Mouse (Mus musculus): ENCODE measurements at regions not wholly inside any gene's neighbourhood (a gene's known extent, or its start where the extent isn't known, plus 50 kb on each side); places are given as distances from the start of the nearest gene placed in this dataset.
A peak's percentile ranks its signal among the peaks of the same experiment; 100 is the strongest.

DNA sequence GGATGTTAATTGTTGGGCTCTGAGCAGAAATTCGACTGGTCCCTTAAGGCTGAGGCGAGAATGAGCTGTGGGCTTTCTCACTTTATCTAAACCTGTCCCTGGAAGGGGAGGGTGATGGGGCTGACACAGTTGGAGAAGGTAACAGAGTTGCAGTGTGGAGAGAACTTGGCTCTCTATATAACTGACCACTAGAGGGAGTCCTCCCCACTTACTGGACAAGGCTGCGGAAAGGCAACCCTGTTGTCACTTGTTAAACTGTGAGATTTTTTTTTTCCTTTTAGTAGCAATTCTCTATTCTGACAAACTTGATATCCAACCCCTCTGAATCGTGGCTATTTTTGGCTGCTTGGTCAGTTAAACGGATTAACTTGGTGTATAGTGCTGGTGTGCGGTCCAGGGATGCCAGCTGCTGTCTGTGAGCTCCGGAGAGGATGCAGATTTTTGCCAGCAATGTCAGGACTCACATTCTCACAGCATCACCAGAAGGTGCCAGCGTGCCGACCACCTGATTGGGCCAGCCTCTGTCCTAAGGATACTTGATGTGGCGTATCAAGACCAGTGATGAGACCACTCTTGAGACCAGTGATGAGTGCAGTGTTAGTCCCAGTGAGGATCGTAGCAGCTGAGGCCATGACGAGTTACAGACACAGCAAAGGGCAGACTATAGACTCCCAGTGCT is 85.8 kb upstream of the Fam174b start:
- H3K27ac ChIP-seq (replicated peaks), result no peak overlapping the region
- WGBS, result 31% methylated on average over 12 of the region's 12 CpGs
- no peaks in the 10 kb centered on the region for H3K36me3 ChIP-seq
- H3K9ac ChIP-seq, result no peak overlapping the region
- H3K9me3 ChIP-seq, result no peaks in the 10 kb centered on the region
- H3K4me2 ChIP-seq, result 0 out of 2 replicates have a peak overlapping the region, but pooled peaks have one; percentile 22
- no peak overlapping the region for H3K4me3 ChIP-seq
- peaks cover 8% of the 10 kb centered on the region for H3K4me1 ChIP-seq (replicated peaks)
- peaks cover 14% of the 10 kb centered on the region for H3K27me3 ChIP-seq
- ATAC-seq (ENCODE audit: low read depth), result peak; percentile 66; the same call in 1 of the 2 replicates

DNA sequence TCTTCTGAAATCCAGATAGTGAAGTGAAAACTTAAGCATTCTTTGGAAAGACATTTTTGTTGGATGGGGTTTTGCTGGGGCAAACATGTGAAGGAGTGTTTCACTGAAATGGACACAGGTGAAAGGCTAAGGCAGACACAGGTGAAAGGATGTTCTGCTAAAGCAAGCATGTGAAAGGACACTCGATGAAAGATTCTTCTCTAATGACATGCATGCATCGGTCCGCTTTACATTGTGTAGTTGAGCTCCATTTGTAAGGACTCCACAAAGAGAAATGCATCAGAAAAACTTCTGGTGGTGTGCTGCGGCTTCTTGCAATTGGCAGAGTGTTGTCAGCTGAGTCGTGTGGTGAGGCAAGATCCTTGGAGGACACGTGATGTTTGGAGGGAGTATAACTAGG is 89.2 kb upstream of the Fam174b start:
- Histone ChIP-seq H3K9me3 (no peaks in the 10 kb centered on the region), H3K4me2 (no peak overlapping the region), H3K27me3 (peaks cover 14% of the 10 kb centered on the region), H3K4me3 (no peak overlapping the region), H3K36me3 (no peaks in the 10 kb centered on the region), H3K9ac (no peak overlapping the region), H3K27ac (replicated peaks) (no peak overlapping the region), H3K4me1 (replicated peaks) (peaks cover 14% of the 10 kb centered on the region)
- 94% methylated on average over 6 of the region's 6 CpGs for WGBS
- no peak for ATAC-seq (ENCODE audit: low read depth)

DNA sequence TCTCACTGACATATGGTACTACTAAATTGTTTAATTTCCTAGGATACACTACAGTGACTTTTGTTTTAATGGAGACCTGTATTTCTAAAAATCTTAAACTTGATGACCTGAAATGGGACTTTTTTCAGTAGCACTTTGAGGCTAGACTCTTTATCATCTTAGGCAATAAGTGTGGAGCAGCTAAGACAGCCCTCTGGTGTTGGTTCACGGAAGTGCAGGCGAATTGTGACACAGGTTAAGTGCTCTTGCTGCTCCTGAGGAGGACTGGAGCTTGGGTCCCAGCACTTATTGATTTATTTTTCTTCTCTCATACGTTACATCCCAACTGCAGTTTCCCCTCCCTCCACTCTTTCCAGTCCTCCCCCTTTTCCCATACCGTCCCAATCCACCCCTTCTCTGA is 92.1 kb upstream of the Fam174b start:
- Histone ChIP-seq H3K36me3 (no peaks in the 10 kb centered on the region), H3K4me2 (no peak overlapping the region), H3K27me3 (no peaks in the 10 kb centered on the region), H3K4me3 (no peak overlapping the region), H3K27ac (replicated peaks) (no peak overlapping the region), H3K4me1 (replicated peaks) (peaks cover 22% of the 10 kb centered on the region), H3K9me3 (no peaks in the 10 kb centered on the region), H3K9ac (no peak overlapping the region)
- WGBS, result 28% methylated on average over 4 of the region's 4 CpGs
- no peak for ATAC-seq (ENCODE audit: low read depth)

DNA sequence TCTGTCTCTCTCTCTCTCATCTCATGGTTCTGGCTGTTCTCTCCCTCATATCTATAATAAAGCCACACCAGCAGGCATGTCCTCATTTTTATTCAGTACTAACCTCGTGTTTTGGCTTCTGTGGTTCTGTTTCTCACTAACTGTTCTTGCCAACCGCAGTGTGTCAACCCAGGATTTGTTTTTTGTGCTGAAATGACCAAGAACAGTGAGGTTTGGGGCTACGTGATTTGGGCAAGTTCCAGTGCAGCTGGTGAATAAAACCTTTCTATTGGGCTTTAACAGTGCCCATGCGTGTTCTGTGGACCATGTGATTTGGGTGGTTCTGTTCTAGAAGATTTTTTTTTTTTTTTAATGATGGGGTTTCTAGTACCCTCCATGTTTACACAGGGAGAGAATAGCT is 93.0 kb upstream of the Fam174b start:
- ATAC-seq (ENCODE audit: low read depth), result peak; percentile 40; the same call in 1 of the 2 replicates
- Histone ChIP-seq H3K27me3 (no peaks in the 10 kb centered on the region), H3K4me2 (no peak overlapping the region), H3K27ac (replicated peaks) (0 out of 2 replicates have a peak overlapping the region, but pooled peaks have one; percentile 43), H3K9ac (no peak overlapping the region), H3K9me3 (no peaks in the 10 kb centered on the region), H3K4me1 (replicated peaks) (peaks cover 22% of the 10 kb centered on the region), H3K4me3 (no peak overlapping the region), H3K36me3 (no peaks in the 10 kb centered on the region)
- WGBS, result 67% methylated on average over 4 of the region's 4 CpGs

DNA sequence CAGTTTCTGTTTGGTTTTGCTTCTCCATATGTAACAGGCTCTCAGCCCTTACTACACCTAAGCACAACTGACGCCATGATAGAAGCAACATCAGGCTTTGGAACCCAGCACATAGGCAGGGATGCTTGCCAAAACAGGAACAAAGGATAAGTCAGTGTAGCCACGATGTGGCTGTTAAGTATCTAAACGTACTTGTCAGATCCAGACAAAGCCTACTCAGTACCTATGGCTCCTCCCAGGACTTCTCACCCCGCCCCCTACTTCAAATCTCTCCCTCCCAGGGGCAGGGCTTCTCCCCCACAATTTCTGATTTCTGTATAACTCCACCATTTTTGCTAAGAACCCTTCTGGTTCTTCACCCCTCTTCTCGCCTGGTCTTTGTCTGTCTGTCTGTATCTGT is 93.4 kb upstream of the Fam174b start:
- H3K9me3 ChIP-seq, result no peaks in the 10 kb centered on the region
- H3K27ac ChIP-seq (replicated peaks), result 0 out of 2 replicates have a peak overlapping the region, but pooled peaks have one; percentile 43
- peaks cover 22% of the 10 kb centered on the region for H3K4me1 ChIP-seq (replicated peaks)

DNA sequence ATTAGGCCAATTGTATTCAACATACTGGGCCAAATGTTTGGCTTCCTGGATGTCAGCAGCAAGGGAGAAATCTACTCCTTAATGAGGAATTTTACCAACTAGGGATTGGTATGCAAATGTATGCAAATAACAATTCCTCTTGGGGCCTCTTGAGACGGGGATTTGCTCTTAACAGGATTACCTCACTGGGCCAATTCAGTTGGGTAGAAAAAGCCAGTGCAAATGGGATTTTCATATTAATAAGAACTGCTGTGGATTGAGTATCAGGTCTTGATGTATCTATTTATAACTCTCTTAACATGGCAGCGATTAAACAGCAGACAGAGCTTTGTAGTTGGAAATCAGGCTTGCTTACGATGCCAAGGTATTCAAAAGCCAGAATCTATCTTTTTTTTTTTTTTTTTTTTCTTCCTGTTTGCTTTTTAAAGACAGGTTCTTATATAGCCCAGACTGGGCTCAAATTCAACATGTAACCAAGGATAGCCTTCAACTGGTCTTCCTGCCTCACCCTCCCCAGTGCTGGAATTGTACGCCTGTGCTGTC is 95.7 kb upstream of the Fam174b start:
- Histone ChIP-seq H3K4me1 (replicated peaks) (peaks cover 22% of the 10 kb centered on the region), H3K36me3 (no peaks in the 10 kb centered on the region), H3K4me3 (no peak overlapping the region), H3K27me3 (peaks cover 23% of the 10 kb centered on the region), H3K9ac (no peak overlapping the region), H3K9me3 (no peaks in the 10 kb centered on the region), H3K4me2 (no peak overlapping the region), H3K27ac (replicated peaks) (peak overlapping the region; percentile 61)
- 50% methylated on average over 4 of the region's 4 CpGs for WGBS
- no peak for ATAC-seq (ENCODE audit: low read depth)

More for the DNA sequence above, 93.4 kb upstream of the Fam174b start:
- Histone ChIP-seq H3K4me3 (no peak overlapping the region), H3K9ac (no peak overlapping the region), H3K36me3 (no peaks in the 10 kb centered on the region), H3K27me3 (peaks cover 3% of the 10 kb centered on the region; the same call in 1 of the 2 replicates), H3K4me2 (no peak overlapping the region)
- WGBS, result 51% methylated on average over 5 of the region's 5 CpGs
- peak; percentile 37; the same call in 1 of the 2 replicates for ATAC-seq (ENCODE audit: low read depth)

DNA sequence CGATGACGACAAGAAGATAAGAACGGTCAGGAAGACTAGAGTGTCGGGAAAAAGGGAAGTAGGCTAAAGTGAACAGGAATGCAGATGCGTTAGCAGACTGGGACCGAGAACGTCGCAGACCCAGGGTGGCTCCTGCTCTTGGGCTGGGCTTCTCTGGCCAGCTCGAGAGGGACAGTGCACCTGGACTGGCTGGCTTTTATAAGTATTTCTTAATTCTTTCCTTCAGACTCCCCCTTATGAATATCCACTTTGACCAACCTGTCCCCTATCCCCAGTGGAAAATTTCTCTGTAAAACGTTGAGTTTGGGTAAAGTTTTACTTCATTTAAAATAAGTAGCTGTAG is 96.1 kb upstream of the Fam174b start:
- no peaks in the 10 kb centered on the region for H3K9me3 ChIP-seq
- H3K27ac ChIP-seq (replicated peaks), result 0 out of 2 replicates have a peak overlapping the region, but pooled peaks have one; percentile 61

DNA sequence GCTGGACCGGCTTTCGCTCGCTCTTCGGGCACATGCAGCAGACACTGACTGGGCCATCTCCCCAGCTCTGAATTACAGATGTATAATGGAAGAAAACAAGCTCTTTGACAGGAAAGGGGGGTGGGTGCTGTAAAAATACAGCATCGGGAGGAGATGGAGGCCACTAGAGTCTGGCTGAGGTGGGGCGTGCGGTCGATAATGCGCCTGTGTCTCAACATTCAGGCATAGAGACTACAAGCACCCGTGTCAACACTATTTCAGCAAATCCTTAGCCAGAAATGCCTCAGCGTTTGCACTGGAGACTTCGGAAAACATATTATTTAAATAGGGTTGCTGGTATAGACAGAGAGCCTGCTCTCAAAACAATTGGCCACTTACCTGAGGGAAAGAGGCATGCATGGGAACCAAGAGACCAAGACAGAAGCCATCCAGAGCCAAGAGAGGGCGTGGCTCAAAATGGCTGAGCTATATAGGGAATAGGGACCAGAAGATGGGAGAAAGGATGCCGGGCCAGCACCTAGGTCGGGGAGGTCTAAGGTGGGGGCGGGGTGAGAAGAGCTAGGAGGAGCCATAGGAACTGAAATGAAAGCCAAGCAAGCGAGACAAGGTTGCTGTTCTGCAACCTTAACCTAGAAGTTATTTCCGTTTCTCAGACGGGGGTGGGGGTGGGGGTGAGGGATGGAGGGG is 96.7 kb upstream of the Fam174b start:
- H3K4me3 ChIP-seq, result no peak overlapping the region
- WGBS, result 86% methylated on average over 19 of the region's 19 CpGs
- H3K27me3 ChIP-seq, result peaks cover 28% of the 10 kb centered on the region
- H3K27ac ChIP-seq (replicated peaks), result 0 out of 2 replicates have a peak overlapping the region, but pooled peaks have one; percentile 61
- H3K36me3 ChIP-seq, result no peaks in the 10 kb centered on the region
- peaks cover 22% of the 10 kb centered on the region for H3K4me1 ChIP-seq (replicated peaks)
- no peak for ATAC-seq (ENCODE audit: low read depth)
- H3K9me3 ChIP-seq, result no peaks in the 10 kb centered on the region
- H3K9ac ChIP-seq, result no peak overlapping the region
- no peak overlapping the region for H3K4me2 ChIP-seq

More for the DNA sequence above, 96.1 kb upstream of the Fam174b start:
- Histone ChIP-seq H3K27me3 (peaks cover 28% of the 10 kb centered on the region), H3K9ac (no peak overlapping the region), H3K36me3 (no peaks in the 10 kb centered on the region), H3K4me3 (no peak overlapping the region), H3K4me1 (replicated peaks) (peaks cover 22% of the 10 kb centered on the region), H3K4me2 (no peak overlapping the region)
- no peak for ATAC-seq (ENCODE audit: low read depth)
- WGBS, result 62% methylated on average over 10 of the region's 10 CpGs

DNA sequence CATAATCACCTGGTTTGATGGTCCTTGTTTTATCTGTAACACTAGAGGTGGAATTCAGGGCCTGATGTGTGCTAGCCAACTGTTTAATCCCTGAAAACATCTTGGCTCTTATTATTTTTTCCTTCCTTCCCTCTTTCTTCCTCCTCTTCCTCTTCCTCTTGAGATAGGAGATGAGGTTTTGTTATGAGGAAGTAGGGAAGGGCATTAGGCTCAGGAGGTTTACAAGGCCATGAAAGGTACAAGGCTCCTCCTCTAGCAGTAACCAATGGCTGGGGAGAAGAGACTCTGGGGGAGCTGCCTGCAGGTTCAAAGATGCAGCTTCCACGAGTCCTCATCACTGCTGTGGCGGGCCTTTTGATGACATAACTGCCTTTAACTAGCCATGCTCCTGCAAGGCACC is 98.6 kb upstream of the Chd2 start:
- ATAC-seq (ENCODE audit: low read depth), result no peak
- WGBS, result 31% methylated on average over 2 of the region's 2 CpGs
- Histone ChIP-seq H3K4me1 (replicated peaks) (peaks cover 31% of the 10 kb centered on the region), H3K27ac (replicated peaks) (no peak overlapping the region), H3K27me3 (peaks cover 44% of the 10 kb centered on the region), H3K4me2 (no peak overlapping the region), H3K36me3 (no peaks in the 10 kb centered on the region), H3K9me3 (no peaks in the 10 kb centered on the region), H3K4me3 (no peak overlapping the region), H3K9ac (no peak overlapping the region)

DNA sequence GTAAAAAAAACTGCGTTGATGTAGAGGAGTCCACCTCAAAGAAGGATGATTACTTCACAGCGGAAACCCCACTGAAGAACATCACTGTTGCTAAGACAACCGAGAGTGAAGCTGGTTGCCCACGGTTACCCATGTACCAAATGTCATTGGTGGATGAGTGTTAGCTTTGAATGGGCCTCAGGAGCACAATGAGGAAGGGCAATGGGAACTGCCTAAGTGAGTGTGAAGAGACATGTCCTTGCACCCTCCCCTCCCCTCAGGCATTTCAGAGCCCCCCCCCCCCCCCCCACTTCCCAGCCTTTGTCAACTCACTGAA is 96.1 kb upstream of the Chd2 start:
- peak; percentile 85 for ATAC-seq (ENCODE audit: low read depth)
- Histone ChIP-seq H3K4me2 (no peak overlapping the region), H3K27ac (replicated peaks) (peak overlapping the region; percentile 69; the same call in 1 of the 2 replicates), H3K27me3 (peaks cover 67% of the 10 kb centered on the region), H3K9ac (no peak overlapping the region), H3K36me3 (no peaks in the 10 kb centered on the region), H3K4me3 (no peak overlapping the region), H3K9me3 (no peaks in the 10 kb centered on the region), H3K4me1 (replicated peaks) (peaks cover 15% of the 10 kb centered on the region)
- 8% methylated on average over 4 of the region's 4 CpGs for WGBS

DNA sequence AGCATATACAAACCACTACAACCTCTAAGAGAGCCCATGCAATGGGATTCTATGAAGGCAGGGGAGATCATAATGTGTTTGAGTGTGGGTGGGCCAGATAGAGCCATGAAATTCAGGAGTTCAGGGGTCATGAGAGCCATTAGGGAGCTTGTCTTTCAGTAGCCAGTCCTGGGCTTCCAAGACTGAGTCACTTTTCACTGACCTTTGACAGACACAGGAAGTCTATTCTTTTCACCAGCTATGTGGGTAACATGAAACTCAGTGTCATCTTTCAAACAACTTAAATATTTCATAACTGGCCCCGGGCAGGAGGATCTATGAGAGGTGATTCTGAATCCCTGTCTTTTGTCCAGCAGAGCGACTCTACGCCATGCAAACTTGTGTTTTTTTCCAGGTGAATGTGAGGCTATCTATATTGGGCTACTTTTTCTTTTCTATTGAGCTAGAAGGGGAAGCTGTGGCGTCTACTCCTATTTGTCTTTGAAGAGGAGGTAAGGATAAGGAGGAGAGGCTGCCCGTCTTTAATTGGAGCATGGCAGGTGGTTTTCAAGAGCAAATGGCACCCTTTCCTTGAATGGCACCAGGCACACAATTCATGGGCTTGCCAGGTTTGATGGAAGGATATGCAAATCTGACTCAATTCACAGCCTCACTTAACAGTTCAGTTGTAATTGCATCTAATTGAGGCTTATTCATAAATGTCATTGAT is 95.6 kb upstream of the Chd2 start:
- Histone ChIP-seq H3K9me3 (no peaks in the 10 kb centered on the region), H3K9ac (no peak overlapping the region), H3K4me3 (no peak overlapping the region), H3K4me2 (no peak overlapping the region), H3K4me1 (replicated peaks) (peaks cover 15% of the 10 kb centered on the region), H3K27ac (replicated peaks) (peak overlapping the region; percentile 69), H3K27me3 (peaks cover 72% of the 10 kb centered on the region), H3K36me3 (no peaks in the 10 kb centered on the region)
- WGBS, result 48% methylated on average over 5 of the region's 5 CpGs
- ATAC-seq (ENCODE audit: low read depth), result peak; percentile 40; the same call in 1 of the 2 replicates

DNA sequence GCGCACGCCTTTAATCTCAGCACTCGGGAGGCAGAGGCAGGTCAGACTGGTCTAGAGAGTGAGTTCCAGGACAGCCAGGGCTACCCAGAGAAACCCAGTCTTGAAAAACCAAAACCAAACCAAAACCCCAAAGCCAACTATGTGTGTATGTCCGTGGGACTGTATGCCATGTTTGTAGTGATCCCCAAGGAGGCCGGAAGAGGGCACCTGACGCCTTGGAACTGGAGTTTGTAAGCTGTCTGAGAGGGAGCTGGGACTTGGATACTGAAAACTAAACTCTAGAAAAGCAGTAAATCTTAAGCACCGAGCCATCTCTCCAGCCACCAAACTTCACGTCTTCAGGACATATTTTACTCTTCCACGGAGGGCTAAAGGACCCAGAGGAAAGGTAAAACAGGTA is 93.8 kb upstream of the Chd2 start:
- WGBS, result 93% methylated on average over 9 of the region's 9 CpGs
- Histone ChIP-seq H3K4me2 (no peak overlapping the region), H3K4me3 (no peak overlapping the region), H3K9me3 (no peaks in the 10 kb centered on the region), H3K27ac (replicated peaks) (no peak overlapping the region), H3K27me3 (peaks cover 58% of the 10 kb centered on the region), H3K36me3 (no peaks in the 10 kb centered on the region), H3K4me1 (replicated peaks) (peaks cover 21% of the 10 kb centered on the region), H3K9ac (no peak overlapping the region)
- no peak for ATAC-seq (ENCODE audit: low read depth)
